Mouse (Mus musculus) MEL (cell line): ENCODE data around the gene Lmntd1.

Experiments used
- BHLHE40 ChIP-seq: IDR thresholded peaks from 2 replicates; pipeline ENCODE4 v1.6.1; 2012; ENCODE audit warnings: low read depth, mild to moderate bottlenecking, inconsistent platforms, low read length, improper control_type of control experiment, borderline replicate concordance
- CHD2 ChIP-seq: IDR thresholded peaks from 2 replicates; pipeline ENCODE4 v1.6.1; 2011; ENCODE audit warnings: low read length, improper control_type of control experiment
- CTCF ChIP-seq, 3 experiments: IDR thresholded peaks in 2 of 3; conservative IDR thresholded peaks in 1 of 3; 2 replicates each; pipeline ENCODE4 v1.5.1; 2011 to 2012; ENCODE audit warnings: low read length in 3 of 3, low read depth in 2 of 3, mild to moderate bottlenecking in 2 of 3, improper control_type of control experiment in 1 of 3, inconsistent platforms in 1 of 3, mixed read lengths in 1 of 3, moderate library complexity in 1 of 3; ENCODE audit not compliant: control insufficient read depth in 1 of 3, insufficient read depth in 1 of 3, poor library complexity in 1 of 3, severe bottlenecking in 1 of 3
- ELF1 ChIP-seq: IDR thresholded peaks from 2 replicates; pipeline ENCODE4 v1.6.1; 2014; ENCODE audit warnings: low read depth, mild to moderate bottlenecking, inconsistent platforms, low read length, improper control_type of control experiment, moderate library complexity
- EP300 ChIP-seq, 2 experiments: IDR thresholded peaks; 2 replicates each; pipeline ENCODE4 v1.6.1; 2011; ENCODE audit warnings: improper control_type of control experiment in 2 of 2, low read length in 2 of 2, low read depth in 1 of 2, mild to moderate bottlenecking in 1 of 2
- GABPA ChIP-seq: IDR thresholded peaks from 2 replicates; pipeline ENCODE4 v1.6.1; 2012; ENCODE audit warnings: low read depth, mild to moderate bottlenecking, inconsistent platforms, low read length, improper control_type of control experiment, moderate library complexity
- MAFK ChIP-seq: IDR thresholded peaks from 2 replicates; pipeline ENCODE4 v1.6.1; 2011; ENCODE audit warnings: low read depth, mild to moderate bottlenecking, low read length, improper control_type of control experiment, borderline replicate concordance
- MAX ChIP-seq: IDR thresholded peaks from 2 replicates; pipeline ENCODE4 v1.6.1; 2011; ENCODE audit warnings: low read length, improper control_type of control experiment
- POLR2A ChIP-seq, 2 experiments: IDR thresholded peaks; 2 replicates each; pipeline ENCODE4 v1.6.1; 2011 to 2012; ENCODE audit warnings: low read length in 2 of 2, mild to moderate bottlenecking in 2 of 2, control low read depth in 1 of 2, improper control_type of control experiment in 1 of 2, low read depth in 1 of 2, moderate library complexity in 1 of 2; ENCODE audit not compliant: control insufficient read depth in 1 of 2, insufficient read depth in 1 of 2, poor library complexity in 1 of 2
- SIN3A ChIP-seq: IDR thresholded peaks from 2 replicates; pipeline ENCODE4 v1.6.1; 2012; ENCODE audit warnings: low read length, improper control_type of control experiment, inconsistent platforms
- TCF12 ChIP-seq: IDR thresholded peaks from 2 replicates; pipeline ENCODE4 v1.6.1; 2014; ENCODE audit warnings: low read depth, mild to moderate bottlenecking, inconsistent platforms, low read length, improper control_type of control experiment, moderate library complexity
- USF2 ChIP-seq, 2 experiments: IDR thresholded peaks; 2 replicates each; pipeline ENCODE4 v1.6.1; 2011 to 2012; ENCODE audit warnings: improper control_type of control experiment in 2 of 2, low read length in 2 of 2, borderline replicate concordance in 1 of 2, inconsistent platforms in 1 of 2, low read depth in 1 of 2, mild to moderate bottlenecking in 1 of 2; ENCODE audit not compliant: insufficient read depth in 1 of 2
- ZKSCAN1 ChIP-seq: IDR thresholded peaks from 2 replicates; pipeline ENCODE4 v1.6.1; 2012; ENCODE audit warnings: low read depth, mild to moderate bottlenecking, inconsistent platforms, low read length, improper control_type of control experiment, moderate library complexity
- ZMIZ1 ChIP-seq: IDR thresholded peaks from 2 replicates; pipeline ENCODE4 v1.6.1; 2012; ENCODE audit warnings: low read depth, mild to moderate bottlenecking, inconsistent platforms, low read length, improper control_type of control experiment, moderate library complexity

DNA sequence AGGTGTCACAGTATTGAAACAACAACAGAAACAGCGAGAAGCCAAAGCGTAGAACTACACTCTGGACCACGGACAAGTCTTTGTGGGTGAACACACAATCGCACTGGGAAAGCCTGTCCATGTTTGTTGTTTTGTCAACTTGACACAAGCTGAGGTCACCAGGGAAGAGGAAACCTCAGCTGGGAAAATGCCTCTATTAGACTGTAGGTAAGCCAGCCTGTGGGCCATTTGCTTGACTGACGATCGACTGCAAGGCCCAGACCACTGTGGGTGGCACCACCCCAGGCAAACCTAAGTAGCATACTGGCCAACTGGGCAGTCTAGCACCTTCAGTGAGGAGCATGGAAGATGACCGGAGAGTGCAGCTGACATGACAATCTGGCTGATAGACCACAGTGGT, 112.4 kb downstream of the Lmntd1 start:
- TF ChIP-seq EP300 (IDR thresholded peaks at IDR 0.05; ENCODE audit: low read depth in 1 of 2, low read length in 2 of 2), result no peak
- TF ChIP-seq ELF1, result no peak
- TF ChIP-seq GABPA, result no peak
- TF ChIP-seq MAX, result no peak
- no peak for TF ChIP-seq POLR2A (IDR thresholded peaks at IDR 0.05; ENCODE audit: control insufficient read depth in 1 of 2, insufficient read depth in 1 of 2, low read depth in 1 of 2, low read length in 2 of 2, poor library complexity in 1 of 2)
- no peak for TF ChIP-seq CTCF (IDR thresholded peaks at IDR 0.05 in 2 of 3, conservative IDR thresholded peaks at IDR 0.05 in 1 of 3; ENCODE audit: control insufficient read depth in 1 of 3, insufficient read depth in 1 of 3, low read depth in 2 of 3, low read length in 3 of 3, poor library complexity in 1 of 3, severe bottlenecking in 1 of 3)
- TF ChIP-seq SIN3A, result no peak
- TF ChIP-seq MAFK, result no peak
- TF ChIP-seq ZKSCAN1, result no peak
- TF ChIP-seq BHLHE40, result no peak
- TF ChIP-seq USF2 (IDR thresholded peaks at IDR 0.05; ENCODE audit: borderline replicate concordance in 1 of 2, insufficient read depth in 1 of 2, low read depth in 1 of 2, low read length in 2 of 2), result no peak
- TF ChIP-seq CHD2, result no peak
- TF ChIP-seq TCF12, result no peak
- no peak for TF ChIP-seq ZMIZ1
